Mouse (Mus musculus) kidney, adult 2 months (tissue): Measurements from ENCODE around the gene Syne1. TPM values are rescaled to one million over a fixed set of nuclear protein-coding genes. Genes with fewer than 3 reads are reported as not detected.

ENCODE experiments used
- DNase-seq: peaks from one replicate; pipeline ENCODE4 v3.0.0; 2021
- H3K27ac ChIP-seq: fragments of 200-500 bp; 2 replicates; pipeline ENCODE4 v1.5.1; 2012; ENCODE audit warnings: low read depth, low read length, control low read depth, inconsistent platforms; ENCODE audit not compliant: insufficient read depth
- H3K27me3 ChIP-seq: fragments of 200-500 bp; replicated peaks from 2 replicates; pipeline ENCODE4 v1.6.1; 2012; ENCODE audit warnings: mild to moderate bottlenecking, moderate library complexity, low read length, inconsistent platforms; ENCODE audit not compliant: control insufficient read depth, insufficient read depth
- H3K36me3 ChIP-seq: fragments of 200-500 bp; 2 replicates; pipeline ENCODE4 v1.6.1; 2012; ENCODE audit warnings: mild to moderate bottlenecking, moderate library complexity, low read length, inconsistent platforms; ENCODE audit not compliant: control insufficient read depth, insufficient read depth
- H3K4me1 ChIP-seq: fragments of 200-500 bp; 2 replicates; pipeline ENCODE4 v1.6.1; 2011; ENCODE audit warnings: low read length; ENCODE audit not compliant: control insufficient read depth, insufficient read depth
- H3K4me3 ChIP-seq: fragments of 200-500 bp; 2 replicates; pipeline ENCODE4 v1.5.1; 2011; ENCODE audit warnings: mild to moderate bottlenecking, low read depth, low read length, control low read depth; ENCODE audit not compliant: insufficient read depth
- CTCF ChIP-seq: fragments of 200-500 bp; conservative IDR thresholded peaks from 2 replicates; pipeline ENCODE4 v1.5.1; 2011; ENCODE audit warnings: low read depth, mild to moderate bottlenecking, control low read depth, low read length, moderate library complexity, mixed read lengths; ENCODE audit not compliant: insufficient read depth, insufficient read length
- POLR2A ChIP-seq: fragments of 200-500 bp; IDR thresholded peaks from one replicate; pipeline ENCODE4 v1.6.1; 2011; ENCODE audit warnings: low read depth, low read length, control low read depth
- WGBS: fragments of 180-500 bp; shearing (Covaris S2); methylation state at CpG from one replicate; pipeline ENCODE4 v1.1.7; 2018; 5-methylcytosine and 5-hydroxymethylcytosine counted together
- polyA plus RNA-seq: library from polyadenylated mRNA; depleted of rRNA; stranded (reverse); fragments of >200 nt; gene quantifications from 2 replicates; pipeline ENCODE4 v1.2.3, GENCODE M21; 2012

Syne1 gene
- polyA plus RNA-seq, 1 experiment = 10.2 TPM

- H3K4me3 ChIP-seq = no peak overlapping the region
- WGBS = 59% methylated on average over 8 of the region's 8 CpGs
- H3K27me3 ChIP-seq = no peaks in the 10 kb centered on the region
- no peaks in the 10 kb centered on the region for H3K36me3 ChIP-seq
- TF ChIP-seq CTCF (no peak), POLR2A (no peak)
- no peak for DNase-seq
- no peak overlapping the region for H3K27ac ChIP-seq
- no peaks in the 10 kb centered on the region for H3K4me1 ChIP-seq
These were observed 506.8 kb downstream of the Syne1 start for GRCm38 (mm10) chr10:5044481-5044880.

GRCm38 (mm10) chr10:5041254-5041653 is 510.0 kb downstream of the Syne1 start:
- Histone ChIP-seq H3K36me3 (no peaks in the 10 kb centered on the region; the same call in 1 of the 2 replicates), H3K27me3 (no peaks in the 10 kb centered on the region), H3K4me1 (no peaks in the 10 kb centered on the region), H3K4me3 (no peak overlapping the region), H3K27ac (no peak overlapping the region)
- DNase-seq = no peak
- 72% methylated on average over 8 of the region's 8 CpGs for WGBS
- no peak for TF ChIP-seq POLR2A
- no peak for TF ChIP-seq CTCF

- DNase-seq = no peak
- H3K4me3 ChIP-seq = no peak overlapping the region
- no peak for TF ChIP-seq POLR2A
- TF ChIP-seq CTCF = no peak
- no peak overlapping the region for H3K27ac ChIP-seq
- no peaks in the 10 kb centered on the region for H3K4me1 ChIP-seq
- 92% methylated on average over 15 of the region's 15 CpGs for WGBS
- no peaks in the 10 kb centered on the region for H3K36me3 ChIP-seq
- no peaks in the 10 kb centered on the region for H3K27me3 ChIP-seq
These were observed 518.9 kb downstream of the Syne1 start for GRCm38 (mm10) chr10:5032192-5033048.

- Histone ChIP-seq H3K4me1 (peaks cover 3% of the 10 kb centered on the region; the same call in 1 of the 2 replicates), H3K36me3 (no peaks in the 10 kb centered on the region), H3K4me3 (no peak overlapping the region), H3K27me3 (no peaks in the 10 kb centered on the region), H3K27ac (no peak overlapping the region)
- TF ChIP-seq POLR2A = no peak
- TF ChIP-seq CTCF = no peak
- no peak for DNase-seq
- 74% methylated on average over 1 of the region's 1 CpGs for WGBS
These were observed 521.4 kb downstream of the Syne1 start for GRCm38 (mm10) chr10:5029883-5030282.

GRCm38 (mm10) chr10:5029161-5029560 is 522.1 kb downstream of the Syne1 start:
- Histone ChIP-seq H3K27ac (no peak overlapping the region), H3K4me1 (peaks cover 3% of the 10 kb centered on the region; the same call in 1 of the 2 replicates), H3K36me3 (no peaks in the 10 kb centered on the region), H3K4me3 (no peak overlapping the region), H3K27me3 (no peaks in the 10 kb centered on the region)
- no peak for DNase-seq
- WGBS = 74% methylated on average over 2 of the region's 2 CpGs
- no peak for TF ChIP-seq POLR2A
- no peak for TF ChIP-seq CTCF

GRCm38 (mm10) chr10:5028301-5028700 is 523.0 kb downstream of the Syne1 start:
- Histone ChIP-seq H3K27ac (no peak overlapping the region), H3K4me3 (no peak overlapping the region), H3K36me3 (no peaks in the 10 kb centered on the region), H3K27me3 (no peaks in the 10 kb centered on the region), H3K4me1 (peaks cover 3% of the 10 kb centered on the region; the same call in 1 of the 2 replicates)
- DNase-seq = peak; percentile 52
- 64% methylated on average over 9 of the region's 9 CpGs for WGBS
- TF ChIP-seq POLR2A (no peak), CTCF (no peak)

GRCm38 (mm10) chr10:5027208-5027607 is 524.1 kb downstream of the Syne1 start:
- Histone ChIP-seq H3K36me3 (no peaks in the 10 kb centered on the region), H3K4me1 (peaks cover 3% of the 10 kb centered on the region; the same call in 1 of the 2 replicates), H3K27ac (no peak overlapping the region), H3K4me3 (no peak overlapping the region), H3K27me3 (no peaks in the 10 kb centered on the region)
- no peak for TF ChIP-seq CTCF
- no peak for TF ChIP-seq POLR2A
- no peak for DNase-seq
- 90% methylated on average over 1 of the region's 1 CpGs for WGBS

- no peaks in the 10 kb centered on the region for H3K27me3 ChIP-seq
- no peaks in the 10 kb centered on the region for H3K36me3 ChIP-seq
- H3K4me1 ChIP-seq = peaks cover 3% of the 10 kb centered on the region; the same call in 1 of the 2 replicates
- peak; percentile 66 for DNase-seq
- TF ChIP-seq POLR2A (no peak), CTCF (no peak)
- H3K4me3 ChIP-seq = no peak overlapping the region
- WGBS = 59% methylated on average over 4 of the region's 4 CpGs
- H3K27ac ChIP-seq = peak overlapping the region; percentile 86
These were observed 525.4 kb downstream of the Syne1 start for GRCm38 (mm10) chr10:5025906-5026305.
